Mouse (Mus musculus): ENCODE results near the gene Tbk1.

Tbk1 gene

DNA sequence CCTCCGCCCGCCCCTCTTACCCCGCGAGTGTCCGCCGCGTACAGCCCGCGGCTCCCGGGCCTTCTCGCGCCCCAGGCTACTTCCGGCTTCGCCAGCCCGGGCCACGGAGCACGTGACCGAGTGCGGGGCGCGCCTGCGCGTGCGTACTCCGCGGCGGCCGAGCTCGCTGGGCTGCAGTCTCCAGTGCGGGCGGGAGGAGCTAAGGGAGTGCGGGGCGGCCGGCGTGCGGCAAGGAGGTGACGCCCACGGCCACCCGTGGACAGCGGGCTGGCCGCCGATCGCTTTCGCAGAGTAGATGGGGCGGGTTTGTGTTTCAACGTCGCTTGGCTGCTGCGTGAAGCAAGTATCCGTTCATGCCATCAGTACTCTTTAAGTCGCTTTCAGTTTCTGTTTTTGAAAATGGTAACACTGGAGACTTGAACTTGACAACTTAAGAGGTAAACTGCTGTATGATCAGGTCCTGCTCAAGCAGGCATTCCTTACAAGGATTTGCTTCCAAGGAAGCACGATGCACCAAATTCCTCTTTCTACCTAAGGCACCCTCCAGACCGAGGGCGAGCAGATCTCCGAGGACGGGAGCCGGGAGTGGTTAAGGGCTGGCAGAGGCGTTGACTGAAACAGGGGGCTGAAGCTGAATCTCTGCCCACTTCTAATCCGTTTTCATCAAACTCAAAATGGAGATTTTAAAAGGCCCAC is at the start of gene Tbk1:
Tbk1 (minus strand) TSS at position 113 of the 696 bp plus-strand sequence.
- peak; percentile 89 to 91 for DNase-seq (ENCODE audit: low spot score in 2 of 2)

DNA sequence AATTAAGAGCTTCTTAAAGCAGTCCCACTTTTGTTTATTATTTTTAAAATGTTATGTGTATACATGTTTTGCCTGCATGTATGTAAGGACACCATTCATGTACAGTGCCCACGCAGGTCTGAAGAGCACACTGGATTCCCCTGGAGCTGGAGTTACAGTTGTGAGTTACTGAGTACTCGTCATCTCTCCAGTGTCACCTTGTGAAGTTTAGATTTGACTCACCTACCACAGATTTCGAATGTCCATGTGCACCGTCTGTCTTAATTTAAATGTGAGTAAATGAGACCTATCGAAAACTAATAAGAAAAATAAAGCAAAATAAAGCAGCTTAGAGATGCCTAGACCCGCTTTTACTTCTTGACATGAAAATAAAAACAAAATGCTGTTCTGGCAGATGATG is 49.7 kb upstream of the Tbk1 start:
- DNase-seq (ENCODE audit: low spot score in 2 of 2): no peak

DNA sequence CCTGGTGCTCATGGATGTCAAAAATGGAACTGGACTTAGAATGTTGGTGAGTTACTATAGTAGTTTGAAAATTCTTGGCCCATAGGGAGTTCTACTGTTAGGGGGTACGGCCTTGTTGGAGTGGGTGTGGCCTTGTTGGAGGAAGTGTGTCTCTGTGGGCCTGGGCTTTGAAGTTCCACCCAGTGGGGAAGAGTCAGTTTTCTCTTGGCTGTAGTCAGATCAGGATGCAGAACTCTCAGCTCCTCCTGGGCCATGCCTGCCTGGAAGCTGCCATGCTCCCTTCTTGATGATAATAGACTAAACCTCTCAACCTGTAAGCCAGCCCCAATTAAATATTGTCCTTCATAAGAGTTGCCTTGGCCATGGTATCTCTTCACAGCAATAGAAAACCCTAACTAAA is 47.6 kb upstream of the Tbk1 start:
- DNase-seq (ENCODE audit: low spot score in 2 of 2): no peak

DNA sequence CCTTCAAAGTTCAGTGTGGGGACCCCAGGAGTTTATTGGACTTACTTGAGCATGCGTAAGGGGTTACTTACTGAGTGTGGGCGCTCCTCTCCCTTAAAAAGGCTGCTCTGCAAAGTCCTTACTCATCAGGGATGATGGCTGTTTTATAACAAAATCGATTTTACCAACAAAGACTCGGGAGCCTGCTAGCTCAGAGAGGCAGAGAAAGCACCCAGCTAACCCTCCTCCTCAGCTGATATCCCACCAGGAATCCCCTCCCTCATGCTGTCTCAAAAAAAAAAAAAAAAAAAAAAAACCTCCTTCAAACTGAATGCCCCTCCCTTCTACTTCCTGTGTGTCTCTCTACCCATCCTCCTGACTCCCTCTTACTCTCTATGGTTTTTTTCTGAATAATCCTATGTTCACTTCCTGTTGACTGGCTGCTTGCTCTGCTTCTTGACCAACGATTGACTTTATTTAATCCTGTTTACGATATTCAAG is 42.0 kb upstream of the Tbk1 start:
- no peak for DNase-seq (ENCODE audit: low spot score in 2 of 2)

DNA sequence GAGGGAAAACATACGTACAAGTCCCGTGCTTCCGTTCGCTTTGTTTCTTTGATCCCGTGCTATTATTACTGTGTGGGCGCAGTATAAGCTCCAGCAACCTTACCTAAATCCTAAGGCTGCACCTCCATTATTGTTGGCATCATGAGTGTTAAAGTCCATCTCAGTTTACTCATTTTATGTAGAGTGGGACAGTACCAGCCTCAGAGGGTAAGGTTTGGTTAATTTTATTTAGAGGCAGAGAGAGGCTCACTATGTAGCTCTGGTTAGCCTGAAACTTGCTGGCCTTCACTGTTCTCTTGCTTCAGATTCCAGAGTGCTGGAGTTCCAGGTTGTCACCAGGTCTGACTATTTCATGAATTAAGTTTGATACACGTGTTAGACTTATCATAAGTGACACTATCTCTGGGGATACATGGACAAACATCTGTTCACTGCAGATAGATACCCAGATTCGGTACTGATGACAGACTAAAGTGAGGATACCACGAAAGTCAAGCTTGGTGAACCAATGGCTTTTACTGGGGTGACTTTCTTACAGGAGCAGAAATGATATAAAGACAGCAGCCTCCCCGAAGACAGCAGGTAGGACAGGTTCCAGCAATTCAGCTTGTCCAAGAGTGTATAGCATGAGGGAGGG is 40.7 kb upstream of the Tbk1 start:
- no peak for DNase-seq (ENCODE audit: low spot score in 2 of 2)

DNA sequence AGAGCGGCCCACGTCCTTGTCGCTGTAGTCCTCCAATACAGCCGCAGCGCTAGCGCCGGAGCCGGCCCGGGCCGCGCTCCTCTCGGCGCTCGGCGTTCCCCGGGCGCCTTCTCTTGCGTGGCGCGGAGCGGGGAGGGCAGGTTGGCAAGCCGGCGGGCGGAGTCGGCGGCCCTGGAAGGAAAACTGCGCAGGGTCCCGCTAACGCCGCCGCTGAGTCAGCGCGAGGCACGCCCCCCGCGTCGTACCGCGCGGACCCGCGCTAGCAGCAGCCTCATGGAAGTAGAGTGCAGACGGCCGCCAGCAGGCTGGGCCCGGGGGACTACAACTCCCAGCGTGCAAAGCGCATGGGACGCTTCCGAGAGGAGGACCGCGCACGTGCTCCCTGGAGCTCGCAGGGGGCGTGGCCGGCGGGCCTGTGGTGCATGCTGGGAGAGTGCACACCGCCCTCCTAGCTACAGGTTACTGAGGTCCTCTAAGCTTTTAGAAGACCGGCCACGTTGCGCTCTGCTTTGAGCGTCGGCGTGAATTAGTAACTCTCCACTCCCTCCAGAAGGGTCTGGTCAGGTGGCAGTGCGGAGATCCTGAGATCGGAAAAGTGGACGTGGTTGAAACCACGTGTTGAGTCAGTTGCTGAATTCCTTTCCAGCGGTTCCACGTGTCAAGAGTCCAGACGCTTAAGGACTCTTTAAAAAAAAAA is 39.7 kb upstream of the Tbk1 start, which contains the start of gene Xpot:
Xpot (minus strand) TSS at position 147 of the 697 bp plus-strand sequence.
- DNase-seq (ENCODE audit: low spot score in 2 of 2): peak; percentile 98 to 99

DNA sequence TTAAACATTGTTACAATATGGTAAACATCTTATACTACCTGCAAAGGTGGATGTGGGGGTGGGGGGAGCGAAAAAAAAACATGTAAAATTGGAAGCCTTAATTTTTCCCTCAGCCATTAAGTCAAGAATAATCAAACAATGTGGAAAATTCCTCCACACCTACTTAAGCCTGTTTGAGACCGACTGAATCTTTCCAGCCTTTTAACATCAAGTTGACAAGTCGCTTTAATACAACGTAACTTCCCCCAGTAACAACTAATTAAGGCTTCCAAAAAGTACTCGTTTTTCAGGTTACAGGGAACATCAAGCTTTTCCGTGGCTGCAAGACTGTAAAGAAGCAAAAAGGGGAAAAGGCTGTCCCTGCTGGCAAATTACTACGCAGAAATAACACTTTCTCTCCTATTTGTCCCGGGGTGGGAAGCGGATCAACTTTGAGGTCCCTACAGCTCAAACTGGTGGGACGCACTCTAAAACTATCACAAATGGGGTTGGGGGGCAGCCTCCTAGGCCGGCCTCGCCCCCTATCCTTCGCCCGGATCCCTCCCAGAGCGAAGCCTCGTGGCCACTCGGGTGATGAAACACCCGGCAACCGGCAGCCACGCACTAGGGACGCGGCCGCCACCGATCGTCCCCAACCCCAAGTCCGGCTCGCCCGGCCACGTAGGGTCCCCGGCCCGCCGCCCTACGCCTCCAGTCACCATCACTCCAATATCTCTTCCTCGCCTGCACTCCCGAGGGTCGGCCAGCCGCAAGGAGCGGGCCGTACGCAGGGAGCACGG is 39.0 kb upstream of the Tbk1 start:
- no peak for DNase-seq (ENCODE audit: low spot score in 2 of 2)

DNA sequence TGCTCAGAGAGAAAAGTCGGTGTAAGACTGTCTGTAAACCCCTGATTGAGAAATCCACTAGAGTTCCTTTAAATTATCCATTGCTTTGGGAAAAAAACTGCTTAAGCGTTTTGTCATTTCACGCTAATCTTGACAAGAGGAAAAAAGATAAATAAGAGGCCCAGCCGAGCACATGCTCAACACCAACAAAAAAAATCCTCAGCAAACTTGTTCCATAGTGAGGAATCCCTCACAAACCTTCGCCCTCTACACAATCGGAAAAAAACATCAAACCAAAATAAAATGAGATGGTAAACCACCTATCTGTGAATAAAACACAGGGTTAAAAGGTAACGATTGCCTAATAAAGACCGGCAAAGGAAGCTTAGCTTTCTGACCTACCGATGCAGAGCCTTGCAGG is 38.4 kb upstream of the Tbk1 start:
- DNase-seq (ENCODE audit: low spot score in 2 of 2): no peak

DNA sequence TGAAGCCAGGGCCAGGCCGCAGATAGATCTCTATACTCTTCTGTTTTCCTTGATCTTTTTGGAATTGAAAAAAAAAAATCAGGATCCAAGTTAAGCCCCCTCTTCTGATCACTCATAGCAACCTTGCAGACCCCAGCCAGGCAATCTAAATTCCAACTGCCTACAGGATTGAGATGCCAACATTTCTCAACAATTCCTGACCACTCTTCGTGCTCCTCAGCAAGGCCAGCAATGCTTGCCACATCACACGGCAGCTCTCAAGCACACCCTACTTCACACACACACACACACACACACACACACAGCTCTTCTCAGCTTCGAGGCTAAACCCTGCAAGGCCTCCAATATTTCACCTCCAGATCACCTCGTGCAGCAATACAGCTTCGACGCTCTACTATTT is 37.1 kb upstream of the Tbk1 start:
- DNase-seq (ENCODE audit: low spot score in 2 of 2): no peak

DNA sequence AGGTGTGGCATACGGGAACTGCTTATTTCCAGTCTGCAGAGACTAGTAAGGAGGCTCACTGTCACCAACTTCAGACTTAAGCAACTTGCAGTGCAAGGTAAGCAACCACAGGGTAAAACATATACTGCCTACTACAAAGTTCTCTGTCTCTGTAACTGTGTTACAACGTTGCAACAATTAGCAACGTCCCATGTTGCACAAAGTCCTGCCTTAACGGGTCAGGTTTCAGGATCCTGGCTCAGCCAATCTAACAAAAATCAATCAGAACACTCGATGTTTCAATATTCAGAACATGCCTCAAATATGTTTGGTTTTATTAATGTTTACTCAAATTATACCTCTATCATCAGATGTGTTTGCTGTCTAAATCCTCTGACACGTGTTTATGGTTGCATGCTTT is 35.8 kb upstream of the Tbk1 start:
- DNase-seq (ENCODE audit: low spot score in 2 of 2): no peak

DNA sequence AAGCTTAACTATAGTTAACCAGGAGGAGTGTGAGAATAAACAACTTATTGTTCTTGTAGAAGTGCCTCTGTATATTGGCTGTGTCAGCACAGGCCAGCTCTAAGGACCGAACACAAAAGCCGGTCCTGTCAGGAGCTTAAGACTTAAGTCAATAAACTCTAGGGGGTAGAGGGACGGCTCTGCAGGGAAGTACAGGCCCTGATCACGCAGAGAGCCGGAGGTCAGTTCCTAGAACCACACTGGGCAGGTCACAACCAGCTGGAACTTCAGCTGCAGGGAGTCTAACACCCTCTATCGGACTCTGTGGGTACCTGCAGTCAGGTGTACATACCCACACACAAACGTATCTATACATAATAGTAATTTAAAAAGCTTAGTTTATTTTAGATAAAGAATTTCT is 29.3 kb upstream of the Tbk1 start:
- no peak for DNase-seq (ENCODE audit: low spot score in 2 of 2)

DNA sequence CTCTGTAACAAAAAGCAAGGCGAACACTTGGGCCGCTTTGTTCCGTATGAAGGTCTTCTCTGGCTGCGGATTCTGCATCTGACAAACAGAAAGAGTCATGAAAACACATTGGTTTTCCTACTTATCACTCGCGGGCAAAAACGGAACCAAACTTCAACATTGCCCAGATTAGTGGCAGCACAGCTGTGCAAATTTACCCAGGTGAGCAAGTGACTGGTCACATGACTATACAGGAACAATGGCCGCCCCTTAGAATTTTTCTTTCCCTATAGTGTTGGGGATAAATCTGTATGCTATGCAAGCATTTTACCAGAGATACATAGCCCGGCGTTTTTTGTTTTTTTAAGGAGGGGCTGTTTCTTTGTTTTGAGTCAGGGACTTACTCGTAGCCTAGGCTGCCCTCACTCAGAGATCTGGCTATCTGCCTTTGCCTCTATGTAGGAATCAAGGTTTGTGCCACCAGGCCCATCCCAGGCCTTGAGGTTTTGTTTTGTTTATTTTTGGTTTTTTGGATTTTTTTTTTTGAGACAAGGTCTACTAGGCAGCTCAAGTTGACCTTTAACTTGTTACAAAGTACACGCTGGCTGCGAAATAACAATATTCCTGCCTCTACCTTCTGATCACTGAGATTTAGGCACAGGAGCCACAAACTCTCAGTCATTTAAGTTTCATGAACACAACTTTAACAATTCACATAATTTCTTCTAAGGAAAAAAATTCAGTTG is 28.7 kb upstream of the Tbk1 start:
- no peak for DNase-seq (ENCODE audit: low spot score in 2 of 2)

DNA sequence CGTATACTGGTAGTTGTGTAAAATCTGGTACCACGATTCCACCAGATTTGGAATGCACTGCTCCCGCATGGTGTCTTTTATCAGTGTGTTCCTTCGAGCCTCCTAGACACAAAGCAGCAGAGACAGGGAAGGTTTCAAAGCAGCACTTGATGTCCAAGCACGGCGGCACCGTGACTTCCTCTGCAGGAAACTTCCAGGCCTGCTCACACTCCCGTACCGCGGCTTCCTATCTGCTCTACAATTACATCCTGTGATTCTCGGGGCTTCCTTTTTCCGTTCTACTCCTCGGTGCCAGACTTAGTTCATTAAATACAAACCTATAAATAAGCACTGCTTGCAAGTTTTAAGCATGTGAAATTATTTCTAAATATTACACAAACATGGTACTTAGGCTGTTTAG is 27.0 kb upstream of the Tbk1 start:
- no peak for DNase-seq (ENCODE audit: low spot score in 2 of 2)

DNA sequence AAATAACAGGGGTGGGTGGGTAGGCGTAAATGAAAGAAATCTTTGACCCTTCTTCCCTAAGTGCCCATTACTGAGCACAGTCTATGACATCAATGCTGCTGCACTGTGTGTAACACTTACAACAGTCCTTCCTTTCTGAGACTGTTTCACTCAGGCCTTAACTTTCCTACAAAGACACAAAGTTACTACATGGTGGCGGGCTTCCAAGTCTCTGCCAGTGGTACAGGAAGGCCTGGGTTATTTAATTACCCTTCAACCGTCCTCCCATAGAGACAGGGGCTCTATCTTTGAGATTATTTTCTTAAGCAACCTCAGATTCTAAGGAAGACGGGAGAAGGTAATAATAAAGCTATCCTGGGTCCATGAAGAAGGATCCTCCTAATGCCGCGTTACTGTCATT is 25.9 kb upstream of the Tbk1 start:
- no peak for DNase-seq (ENCODE audit: low spot score in 2 of 2)

DNA sequence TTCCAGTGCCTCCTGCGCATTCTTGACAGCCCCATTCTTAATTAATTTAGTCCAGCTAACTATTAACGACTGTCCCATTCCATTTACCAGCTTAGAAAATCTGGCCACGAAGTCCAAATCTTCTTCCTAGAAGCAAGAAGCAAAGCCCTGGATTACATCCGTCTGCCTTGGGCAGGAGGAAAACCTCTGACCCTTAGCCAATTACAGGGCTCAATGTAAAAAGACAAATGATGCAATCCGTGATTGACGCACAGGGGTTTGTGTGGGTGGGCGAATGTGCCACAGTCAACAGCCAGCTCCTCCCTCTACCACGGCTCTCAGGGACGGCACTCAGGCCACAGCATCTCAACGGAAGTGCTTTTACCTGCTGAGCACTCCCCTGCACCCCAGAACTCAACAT is 25.0 kb upstream of the Tbk1 start:
- DNase-seq (ENCODE audit: low spot score in 2 of 2): no peak

DNA sequence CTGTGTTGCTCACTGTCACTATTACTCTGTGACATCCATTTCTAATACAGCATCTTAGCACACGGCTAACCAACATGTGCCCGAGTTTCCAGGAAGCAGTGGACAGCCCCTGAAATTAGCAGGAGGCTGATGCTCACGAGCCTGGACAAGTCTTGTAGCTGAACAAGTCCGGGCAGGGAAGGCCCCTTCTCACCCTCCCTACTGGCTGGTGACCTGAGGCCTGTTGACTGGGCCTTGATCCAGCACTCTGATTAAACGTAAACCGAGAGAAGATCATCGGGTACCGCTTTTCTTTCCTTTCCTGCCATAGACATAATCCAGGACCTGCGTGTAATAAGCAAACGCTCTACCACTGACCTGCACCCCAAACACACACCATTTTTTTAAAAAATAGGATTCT is 21.6 kb upstream of the Tbk1 start:
- DNase-seq (ENCODE audit: low spot score in 2 of 2): no peak

DNA sequence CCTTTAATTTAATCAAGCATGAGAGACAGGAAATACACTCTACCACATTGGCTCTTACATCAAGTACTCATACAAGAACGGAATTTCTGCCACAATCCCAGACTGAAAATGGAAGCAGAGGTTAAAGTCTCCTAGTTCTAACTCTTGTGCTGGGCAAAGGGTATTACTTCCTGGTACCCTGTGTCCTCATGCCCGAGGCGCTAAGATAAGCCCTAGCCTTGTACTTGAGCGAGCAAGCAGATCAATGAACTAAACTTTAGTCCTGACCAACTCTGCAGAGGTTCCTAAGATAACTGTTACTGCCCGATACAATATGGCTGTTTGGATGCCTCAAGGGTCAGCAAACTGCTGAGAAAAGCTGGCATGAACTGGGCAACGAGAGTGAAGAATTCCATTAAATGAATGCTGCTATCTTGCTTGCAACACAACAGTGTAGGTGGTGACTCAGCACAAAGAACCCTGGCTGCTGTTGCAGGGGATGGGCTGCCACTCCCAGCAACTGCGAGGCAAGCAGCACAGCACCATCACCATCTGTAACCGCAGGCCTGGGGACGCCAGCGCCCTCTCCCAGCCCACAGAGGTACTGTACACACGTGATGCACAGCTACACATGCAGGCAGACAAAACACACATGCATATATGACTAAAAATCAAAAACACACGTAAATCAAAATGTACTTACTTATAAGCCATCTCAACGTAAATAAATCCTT is 18.2 kb upstream of the Tbk1 start:
- DNase-seq (ENCODE audit: low spot score in 2 of 2): no peak

DNA sequence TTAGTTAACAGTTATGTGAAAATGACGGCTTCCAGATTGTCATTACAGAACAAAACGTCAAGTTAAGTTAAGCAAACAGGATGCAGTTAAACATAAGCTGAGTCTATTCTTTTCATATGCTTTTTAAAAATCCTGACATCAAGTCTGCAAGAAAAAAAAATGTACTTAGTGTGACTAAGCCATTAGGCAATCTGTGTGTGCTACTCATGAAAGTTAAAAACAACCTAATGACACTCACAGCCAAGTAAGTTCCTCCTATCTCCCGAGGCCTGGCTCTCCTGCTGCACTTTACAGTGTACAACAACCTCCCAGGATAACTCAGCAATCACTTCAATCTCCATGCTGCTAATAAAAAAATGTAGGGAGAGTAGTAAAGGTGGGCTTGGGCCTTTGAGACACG is 17.0 kb upstream of the Tbk1 start:
- DNase-seq (ENCODE audit: low spot score in 2 of 2): no peak

DNA sequence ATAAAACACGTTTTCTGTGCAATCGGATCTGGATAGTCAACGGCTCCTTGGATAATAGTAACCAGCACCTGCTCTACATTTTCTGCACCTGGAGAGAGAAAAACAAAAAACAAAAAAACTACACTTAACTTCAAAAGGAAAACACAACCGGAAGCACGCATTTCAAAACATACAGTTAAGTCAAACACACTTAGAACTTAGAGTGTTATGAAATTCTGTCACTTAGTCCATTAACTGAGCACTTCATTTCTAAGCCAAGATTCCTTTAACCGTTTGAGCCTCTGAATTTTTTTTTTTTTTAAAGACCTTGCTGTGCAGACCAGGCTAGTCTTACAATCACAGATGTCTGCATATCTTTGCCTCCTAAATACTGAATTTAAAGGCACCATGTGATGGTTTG is 14.7 kb upstream of the Tbk1 start:
- no peak for DNase-seq (ENCODE audit: low spot score in 2 of 2)

DNA sequence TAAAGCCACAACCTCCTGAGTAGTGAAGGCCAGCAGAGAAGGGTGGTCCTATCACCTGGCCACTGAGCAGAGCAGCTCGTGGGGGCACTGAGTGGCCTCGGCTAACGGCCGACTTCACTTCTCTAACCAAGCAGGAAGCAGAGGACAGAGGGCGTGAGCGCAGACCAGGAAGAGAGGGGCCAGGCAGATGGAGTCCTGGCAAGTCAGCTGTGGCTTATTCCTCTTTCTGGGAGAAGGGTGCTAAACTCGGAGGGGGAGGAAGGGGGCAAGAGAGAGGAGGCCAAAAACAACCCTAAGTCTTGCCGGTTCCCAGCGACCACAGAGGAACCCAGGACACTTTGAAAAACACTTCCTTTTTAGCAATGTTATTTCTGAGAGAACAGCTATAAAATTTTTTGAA is 10.0 kb upstream of the Tbk1 start:
- DNase-seq (ENCODE audit: low spot score in 2 of 2): no peak

DNA sequence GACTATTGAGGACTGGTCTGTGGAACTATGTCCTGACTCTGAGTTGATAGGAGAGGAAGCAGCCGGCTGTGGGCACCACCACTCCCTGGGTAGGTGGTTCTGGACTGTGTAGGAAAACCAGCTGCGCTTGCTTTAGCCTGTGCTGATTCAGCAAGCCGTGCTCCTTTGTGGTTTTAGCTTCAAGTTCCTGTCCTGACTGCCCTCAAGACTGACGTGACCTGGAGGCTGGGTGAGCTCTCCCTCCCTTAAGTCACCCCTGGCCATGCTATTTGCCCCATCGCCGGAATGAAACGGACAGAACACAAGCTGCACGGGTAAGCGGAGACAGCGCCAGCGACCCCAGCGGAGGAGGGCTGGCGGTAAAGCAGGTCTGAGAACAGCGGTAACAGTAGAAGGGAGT is 4.5 kb upstream of the Tbk1 start:
- no peak for DNase-seq (ENCODE audit: low spot score in 2 of 2)

Measured in right cerebral cortex, adult 2 months (tissue).